Mouse (Mus musculus) erythroblast, embryonic 14.5 days (primary cell): Measurements from ENCODE around the gene Lim2. TPM values are rescaled to one million over a fixed set of nuclear protein-coding genes. Genes with fewer than 3 reads are reported as not detected.

Source experiments
- H3K27me3 ChIP-seq: 2 replicates; pipeline ENCODE4 v1.6.1; 2012; ENCODE audit warnings: inconsistent platforms; ENCODE audit not compliant: control insufficient read depth
- H3K36me3 ChIP-seq: 2 replicates; pipeline ENCODE4 v1.6.1; 2012; ENCODE audit warnings: mild to moderate bottlenecking, inconsistent platforms; ENCODE audit not compliant: control insufficient read depth
- H3K4me1 ChIP-seq: 2 replicates; pipeline ENCODE4 v1.6.1; 2012; ENCODE audit warnings: inconsistent platforms; ENCODE audit not compliant: control insufficient read depth
- H3K4me3 ChIP-seq: replicated peaks from 2 replicates; pipeline ENCODE3; 2012; ENCODE audit warnings: moderate library complexity, mild to moderate bottlenecking, inconsistent platforms
- H3K9me3 ChIP-seq: 2 replicates; pipeline ENCODE4 v1.6.1; 2012; ENCODE audit warnings: low read length, inconsistent platforms, mixed read lengths; ENCODE audit not compliant: control insufficient read depth
- GATA1 ChIP-seq: IDR thresholded peaks from 2 replicates; pipeline ENCODE4 v1.6.1; 2012; ENCODE audit warnings: low read length, inconsistent platforms, mixed read lengths
- TAL1 ChIP-seq: IDR thresholded peaks from 3 replicates; pipeline ENCODE4 v1.6.1; 2012; ENCODE audit warnings: low read length, inconsistent platforms, mixed read lengths
- polyA plus RNA-seq: library from polyadenylated mRNA; stranded (reverse); fragments of >175 nt; gene quantifications from 2 replicates; pipeline ENCODE4 v1.2.3, GENCODE M21; 2012

Gene Lim2
- polyA plus RNA-seq, 1 experiment = not detected

GRCm38 (mm10) chr7:43422995-43423617 is 4.4 kb upstream of the Lim2 start:
- no peaks in the 10 kb centered on the region for H3K4me1 ChIP-seq
- H3K9me3 ChIP-seq = no peaks in the 10 kb centered on the region
- no peak for TF ChIP-seq GATA1
- no peak for TF ChIP-seq TAL1
- H3K27me3 ChIP-seq = no peaks in the 10 kb centered on the region
- H3K36me3 ChIP-seq = no peaks in the 10 kb centered on the region
- H3K4me3 ChIP-seq = no peak overlapping the region

GRCm38 (mm10) chr7:43423991-43424625 is 3.4 kb upstream of the Lim2 start:
- Histone ChIP-seq H3K36me3 (no peaks in the 10 kb centered on the region), H3K27me3 (no peaks in the 10 kb centered on the region), H3K9me3 (no peaks in the 10 kb centered on the region), H3K4me1 (no peaks in the 10 kb centered on the region), H3K4me3 (no peak overlapping the region)
- TF ChIP-seq TAL1 = no peak
- TF ChIP-seq GATA1 = no peak

GRCm38 (mm10) chr7:43429500-43429899 is 2.0 kb downstream of the Lim2 start:
- TF ChIP-seq TAL1 (no peak), GATA1 (no peak)
- Histone ChIP-seq H3K36me3 (no peaks in the 10 kb centered on the region), H3K4me3 (no peak overlapping the region), H3K9me3 (no peaks in the 10 kb centered on the region), H3K4me1 (no peaks in the 10 kb centered on the region), H3K27me3 (no peaks in the 10 kb centered on the region)

- Histone ChIP-seq H3K4me1 (peaks cover 4% of the 10 kb centered on the region), H3K9me3 (no peaks in the 10 kb centered on the region), H3K27me3 (no peaks in the 10 kb centered on the region), H3K36me3 (no peaks in the 10 kb centered on the region), H3K4me3 (no peak overlapping the region)
- TF ChIP-seq TAL1 (no peak), GATA1 (no peak)
These were observed 5.4 kb downstream of the Lim2 start for GRCm38 (mm10) chr7:43432891-43433290.

- H3K4me1 ChIP-seq = peaks cover 4% of the 10 kb centered on the region
- H3K9me3 ChIP-seq = no peaks in the 10 kb centered on the region
- no peaks in the 10 kb centered on the region for H3K27me3 ChIP-seq
- H3K36me3 ChIP-seq = no peaks in the 10 kb centered on the region
- TF ChIP-seq TAL1 (no peak), GATA1 (no peak)
- no peak overlapping the region for H3K4me3 ChIP-seq
These were observed 7.2 kb downstream of the Lim2 start for GRCm38 (mm10) chr7:43434676-43435075.

GRCm38 (mm10) chr7:43436341-43437255 is 9.1 kb downstream of the Lim2 start, which contains the start of gene Nkg7:
Gene Nkg7 (plus strand): TSS chr7:43437073.
- H3K27me3 ChIP-seq = no peaks in the 10 kb centered on the region
- no peaks in the 10 kb centered on the region for H3K36me3 ChIP-seq
- H3K9me3 ChIP-seq = no peaks in the 10 kb centered on the region
- H3K4me1 ChIP-seq = peaks cover 4% of the 10 kb centered on the region
- H3K4me3 ChIP-seq = no peak within 1 kb of the TSS
- no peak for TF ChIP-seq GATA1
- no peak for TF ChIP-seq TAL1

- no peak overlapping the region for H3K4me3 ChIP-seq
- no peaks in the 10 kb centered on the region for H3K9me3 ChIP-seq
- H3K27me3 ChIP-seq = no peaks in the 10 kb centered on the region
- H3K36me3 ChIP-seq = no peaks in the 10 kb centered on the region
- peaks cover 20% of the 10 kb centered on the region for H3K4me1 ChIP-seq
- TF ChIP-seq GATA1 = no peak
- TF ChIP-seq TAL1 = no peak
These were observed 11.1 kb downstream of the Lim2 start for GRCm38 (mm10) chr7:43438611-43439010.

GRCm38 (mm10) chr7:43440482-43440881 is 13.0 kb downstream of the Lim2 start, which contains the start of gene Cldnd2:
Gene Cldnd2 (plus strand): TSS chr7:43440782.
- Histone ChIP-seq H3K4me3 (no peak within 1 kb of the TSS), H3K27me3 (no peaks in the 10 kb centered on the region), H3K36me3 (no peaks in the 10 kb centered on the region), H3K4me1 (peaks cover 31% of the 10 kb centered on the region), H3K9me3 (no peaks in the 10 kb centered on the region)
- TF ChIP-seq GATA1 (no peak), TAL1 (no peak)

GRCm38 (mm10) chr7:43441071-43441470 is 13.6 kb downstream of the Lim2 start:
- H3K27me3 ChIP-seq = no peaks in the 10 kb centered on the region
- H3K36me3 ChIP-seq = no peaks in the 10 kb centered on the region
- TF ChIP-seq TAL1 (no peak), GATA1 (no peak)
- peaks cover 34% of the 10 kb centered on the region for H3K4me1 ChIP-seq
- no peak overlapping the region for H3K4me3 ChIP-seq
- no peaks in the 10 kb centered on the region for H3K9me3 ChIP-seq
